Mouse (Mus musculus) bone marrow, adult 2 months (tissue): ENCODE data around the gene Crtc2. TPM values are rescaled to one million over a fixed set of nuclear protein-coding genes. Genes with fewer than 3 reads are reported as not detected.
"Not testable (repeated sequence)": the region's sequence is repeated elsewhere in the genome, so short reads cannot be mapped to it uniquely, and the experiment has no call there.

Experiments
- H3K27ac ChIP-seq: fragments of 200-500 bp; 2 replicates; pipeline ENCODE4 v1.5.1; 2012; ENCODE audit warnings: low read depth, mild to moderate bottlenecking, control low read depth, inconsistent platforms, low read length; ENCODE audit not compliant: control insufficient read depth, poor library complexity, insufficient read depth
- H3K4me1 ChIP-seq: fragments of 200-500 bp; 2 replicates; pipeline ENCODE4 v1.6.1; 2011; ENCODE audit warnings: low read length; ENCODE audit not compliant: control insufficient read depth, insufficient read depth
- H3K4me3 ChIP-seq: fragments of 200-500 bp; replicated peaks from 2 replicates; pipeline ENCODE3; 2011; ENCODE audit warnings: mild to moderate bottlenecking, low read depth, low read length, control low read depth; ENCODE audit not compliant: control insufficient read depth
- CTCF ChIP-seq: fragments of 200-500 bp; IDR thresholded peaks from 2 replicates; pipeline ENCODE4 v1.5.1; 2011; ENCODE audit warnings: low read length, control low read depth; ENCODE audit not compliant: control insufficient read depth, insufficient read depth
- POLR2A ChIP-seq: fragments of 200-500 bp; IDR thresholded peaks from 2 replicates; pipeline ENCODE4 v1.6.1; 2011; ENCODE audit warnings: low read depth, mild to moderate bottlenecking, control low read depth, low read length, borderline replicate concordance; ENCODE audit not compliant: control insufficient read depth
- WGBS: fragments of 180-500 bp; shearing (Covaris S2); methylation state at CpG from one replicate; pipeline ENCODE4 v1.1.7; 2018; 5-methylcytosine and 5-hydroxymethylcytosine counted together
- polyA plus RNA-seq: library from polyadenylated mRNA; stranded (reverse); fragments of >200 nt; gene quantifications from 2 replicates; pipeline ENCODE4 v1.2.4, GENCODE M21; 2011; ENCODE audit warnings: low replicate concordance; ENCODE audit not compliant: missing spikeins, insufficient read depth, insufficient read length

Gene Crtc2
- polyA plus RNA-seq, 1 experiment: 67.3 TPM

- H3K4me1 ChIP-seq: peaks cover 1% of the 10 kb centered on the region; the same call in 1 of the 2 replicates
- WGBS: under 1% methylated on average over 44 of the region's 44 CpGs
- peak within 1 kb of the TSS; percentile 62 for H3K4me3 ChIP-seq
- TF ChIP-seq POLR2A: peak; percentile 75; the same call in 1 of the 2 replicates
- no peak for TF ChIP-seq CTCF
- peak within 1 kb of the TSS; percentile 84 for H3K27ac ChIP-seq
Observed at GRCm38 (mm10) chr3:90247960-90248745, 5.8 kb upstream of the Crtc2 start, which contains the start of gene Slc39a1. Gene Slc39a1, plus strand, starts transcription at chr3:90248172.

GRCm38 (mm10) chr3:90248746-90249100 lies 5.2 kb upstream of the Crtc2 start:
- TF ChIP-seq CTCF: no peak
- no peak for TF ChIP-seq POLR2A
- Histone ChIP-seq H3K27ac (peak overlapping the region; percentile 84; the same call in 1 of the 2 replicates), H3K4me1 (peaks cover 3% of the 10 kb centered on the region; the same call in 1 of the 2 replicates), H3K4me3 (peak overlapping the region; percentile 62)
- 3% methylated on average over 10 of the region's 10 CpGs for WGBS

GRCm38 (mm10) chr3:90250791-90251190 lies 3.2 kb upstream of the Crtc2 start:
- WGBS: 85% methylated on average over 6 of the region's 6 CpGs
- H3K27ac ChIP-seq: no peak overlapping the region

GRCm38 (mm10) chr3:90251731-90252226 lies 2.2 kb upstream of the Crtc2 start:
- not testable (repeated sequence) for H3K4me1 ChIP-seq, H3K27ac ChIP-seq, H3K4me3 ChIP-seq
- 89% methylated on average over 10 of the region's 12 CpGs for WGBS

More at GRCm38 (mm10) chr3:90250791-90251190, 3.2 kb upstream of the Crtc2 start:
- Histone ChIP-seq H3K4me1 (peaks cover 3% of the 10 kb centered on the region; the same call in 1 of the 2 replicates), H3K4me3 (no peak overlapping the region)
- TF ChIP-seq CTCF (no peak), POLR2A (no peak)

- not testable (repeated sequence) for H3K27ac ChIP-seq
Observed at GRCm38 (mm10) chr3:90252659-90253058, 1.3 kb upstream of the Crtc2 start.

GRCm38 (mm10) chr3:90253174-90253573 lies 789 bp upstream of the Crtc2 start:
- not testable (repeated sequence) for H3K27ac ChIP-seq, H3K4me3 ChIP-seq, H3K4me1 ChIP-seq
- WGBS: 50% methylated on average over 1 of the region's 1 CpGs

More at GRCm38 (mm10) chr3:90252659-90253058, 1.3 kb upstream of the Crtc2 start:
- WGBS: 81% methylated on average over 2 of the region's 2 CpGs
- H3K4me1 ChIP-seq, H3K4me3 ChIP-seq: not testable (repeated sequence)

- H3K4me3 ChIP-seq: peak overlapping the region; percentile 84
- peak overlapping the region; percentile 79 for H3K27ac ChIP-seq
- H3K4me1 ChIP-seq: peaks cover 3% of the 10 kb centered on the region; the same call in 1 of the 2 replicates
- TF ChIP-seq CTCF (no peak), POLR2A (no peak)
- under 1% methylated on average over 41 of the region's 41 CpGs for WGBS
Observed at GRCm38 (mm10) chr3:90254419-90255193, 643 bp downstream of the Crtc2 start.

- Histone ChIP-seq H3K4me1 (peaks cover 3% of the 10 kb centered on the region; the same call in 1 of the 2 replicates), H3K27ac (peak overlapping the region; percentile 79; the same call in 1 of the 2 replicates), H3K4me3 (peak overlapping the region; percentile 84)
- WGBS: 1% methylated on average over 2 of the region's 2 CpGs
- TF ChIP-seq POLR2A (no peak), CTCF (no peak)
Observed at GRCm38 (mm10) chr3:90255194-90255565, 1.2 kb downstream of the Crtc2 start.
